Mouse (Mus musculus): Measurements from ENCODE around the gene Bank1.
"Not testable (repeated sequence)": the region's sequence is repeated elsewhere in the genome, so short reads cannot be mapped to it uniquely, and the experiment has no call there.

Bank1 gene

DNA sequence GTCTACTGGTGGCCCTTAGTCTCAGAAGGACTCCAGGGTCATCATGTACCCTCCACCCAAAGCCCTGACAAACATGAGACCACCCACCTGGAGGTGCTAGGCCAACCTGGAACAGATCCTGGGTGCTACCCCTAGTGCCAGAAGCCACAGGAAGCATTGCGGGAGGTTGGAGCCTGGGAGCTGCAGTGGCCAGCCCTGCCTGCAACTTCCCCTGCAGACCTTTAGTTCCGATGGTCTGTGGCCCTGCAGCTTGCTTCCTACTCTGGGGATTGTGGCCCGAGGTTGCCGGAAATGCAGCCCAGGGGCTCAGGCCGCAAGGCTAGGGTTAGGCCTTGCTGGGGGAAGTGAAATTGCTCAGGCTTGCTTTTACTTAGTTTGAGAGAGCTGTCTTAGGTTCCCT is at the start of gene Bank1:
Bank1 (minus strand) TSS at position 284 of the 400 bp plus-strand sequence.
- peak; percentile 64 to 73 for DNase-seq

DNA sequence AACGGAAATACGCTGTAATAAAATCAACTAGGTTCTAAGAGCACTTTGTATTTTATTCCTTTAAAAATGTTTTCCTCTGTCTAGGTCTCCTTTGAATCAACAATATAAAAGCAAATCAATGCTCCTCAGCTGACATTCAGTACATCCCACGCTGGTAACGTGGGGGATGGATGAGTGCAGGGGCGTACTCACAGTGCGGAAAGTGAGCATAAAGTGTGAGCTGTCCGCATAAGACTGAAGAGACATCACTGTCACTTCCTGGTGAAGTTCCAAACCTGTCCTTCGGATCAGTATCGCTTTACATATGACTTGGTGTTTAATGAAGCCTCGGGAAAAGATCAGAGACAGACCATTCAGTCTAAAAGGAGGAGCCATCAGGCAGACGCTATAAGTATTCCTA is 44.0 kb upstream of the Bank1 start:
- no peak for DNase-seq

DNA sequence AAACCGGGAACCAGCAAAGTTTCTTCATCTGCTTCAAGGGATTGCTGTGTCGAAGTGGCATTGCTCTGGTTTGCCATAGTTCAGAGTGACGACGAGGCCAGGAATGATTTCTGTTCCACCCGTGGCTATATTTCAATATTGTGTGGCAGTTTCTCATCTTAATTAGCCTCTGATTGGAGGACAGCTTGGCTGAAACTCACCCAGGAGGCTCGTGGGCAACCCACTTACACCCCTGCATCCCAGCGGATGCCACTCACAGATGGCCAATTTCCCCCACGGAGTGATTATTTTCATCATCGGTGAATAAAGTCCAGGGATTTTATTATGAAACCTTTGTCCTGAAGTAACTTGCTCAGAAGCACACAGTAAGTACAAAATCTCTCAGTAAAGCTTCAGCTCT is 43.6 kb upstream of the Bank1 start:
- no peak for DNase-seq

DNA sequence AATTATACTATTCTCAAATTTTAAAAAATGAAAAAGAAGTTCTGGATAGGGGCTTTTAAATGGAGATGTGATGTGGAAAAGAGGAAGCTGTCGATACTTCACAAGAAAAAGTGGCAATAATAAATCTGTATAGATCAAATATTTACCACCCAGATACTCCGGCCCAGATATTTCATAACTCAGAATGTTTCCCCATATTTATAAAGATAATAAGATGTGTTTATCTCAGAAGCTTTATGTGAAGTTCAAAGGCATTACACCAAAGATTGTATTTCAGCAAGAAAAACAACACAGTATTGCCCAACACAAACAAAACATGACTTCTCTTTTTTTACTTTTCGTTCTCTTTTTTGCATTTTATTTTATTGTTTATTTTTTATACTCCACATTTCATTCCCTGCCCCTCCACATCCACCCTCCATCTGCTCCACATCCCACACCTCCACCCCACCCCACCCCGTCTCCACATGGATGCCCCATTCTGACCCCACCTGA is 42.7 kb upstream of the Bank1 start:
- DNase-seq: no peak

DNA sequence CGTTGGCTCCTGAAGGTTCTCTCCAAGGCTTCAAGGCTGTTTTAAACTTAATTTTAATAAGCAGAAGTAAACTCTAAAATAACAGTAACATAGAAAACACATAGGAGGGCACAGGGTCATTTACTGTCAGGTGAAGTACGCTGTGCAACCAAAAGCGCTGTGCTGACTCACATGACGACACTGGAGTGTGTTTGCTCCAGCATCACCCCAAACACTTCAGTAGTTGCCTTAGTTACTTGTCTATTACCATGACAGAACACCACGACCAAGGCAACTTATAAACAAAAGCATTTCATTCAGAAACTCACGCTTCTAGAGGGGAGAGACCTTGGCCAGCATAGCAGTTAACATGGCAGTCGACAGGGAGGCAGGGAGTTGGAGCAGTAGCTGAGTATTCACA is 23.8 kb upstream of the Bank1 start:
- DNase-seq: no peak

DNA sequence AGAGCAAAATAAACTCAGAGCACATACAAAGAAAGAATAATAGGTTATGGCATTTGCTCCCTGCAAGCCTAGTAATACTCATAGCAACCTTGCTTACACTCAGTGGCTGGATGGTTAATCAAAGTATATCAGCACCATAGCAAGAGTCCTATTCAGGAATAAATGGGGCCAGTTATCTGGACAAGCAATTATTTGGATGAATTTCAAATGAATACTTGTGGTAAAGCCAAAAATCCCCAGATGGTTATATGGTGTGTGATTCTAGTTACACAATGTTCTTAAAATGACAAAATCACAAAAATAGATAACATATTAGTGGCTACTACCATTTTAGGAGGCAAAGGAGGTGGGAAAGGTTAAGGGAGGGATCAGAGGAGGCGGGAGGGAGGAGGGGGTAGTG is 22.7 kb upstream of the Bank1 start:
- DNase-seq: no peak

DNA sequence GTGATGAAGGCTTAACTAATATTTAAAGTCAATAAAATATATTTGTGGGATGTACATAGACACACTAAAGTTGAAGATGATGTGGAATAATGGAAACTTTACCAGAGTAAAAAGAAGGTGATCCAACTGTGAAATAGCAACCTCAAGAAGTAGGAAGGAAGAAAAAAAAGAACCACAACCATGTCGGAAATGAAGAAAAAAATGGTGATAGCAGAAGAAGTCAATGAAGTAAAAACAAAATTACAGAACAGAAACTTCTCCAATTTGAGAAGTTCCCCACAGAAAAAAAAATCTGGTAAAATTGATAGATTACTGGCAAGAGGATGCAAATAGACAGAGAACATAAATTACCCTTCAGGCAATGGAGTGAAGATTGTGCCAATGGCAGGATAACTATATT is 21.4 kb upstream of the Bank1 start:
- DNase-seq: no peak

DNA sequence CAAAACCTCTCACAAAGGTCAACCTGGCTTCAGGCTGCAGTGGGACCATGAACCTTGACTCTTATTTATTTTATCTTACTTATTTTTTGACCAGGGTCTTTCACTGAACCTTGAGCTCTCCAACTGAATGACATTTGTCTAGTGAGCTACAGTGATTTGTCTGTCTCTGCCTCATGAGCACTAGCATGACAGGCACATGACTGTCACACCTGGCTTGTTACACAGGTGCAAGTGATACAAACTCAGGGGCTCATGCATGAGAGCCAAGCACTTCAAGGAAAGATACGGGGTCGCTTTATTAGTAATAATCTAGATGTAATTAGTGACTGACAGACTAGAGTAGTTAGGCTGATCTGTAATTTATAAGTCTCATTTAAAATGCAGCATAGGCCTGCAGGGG is 16.0 kb upstream of the Bank1 start:
- DNase-seq: no peak

DNA sequence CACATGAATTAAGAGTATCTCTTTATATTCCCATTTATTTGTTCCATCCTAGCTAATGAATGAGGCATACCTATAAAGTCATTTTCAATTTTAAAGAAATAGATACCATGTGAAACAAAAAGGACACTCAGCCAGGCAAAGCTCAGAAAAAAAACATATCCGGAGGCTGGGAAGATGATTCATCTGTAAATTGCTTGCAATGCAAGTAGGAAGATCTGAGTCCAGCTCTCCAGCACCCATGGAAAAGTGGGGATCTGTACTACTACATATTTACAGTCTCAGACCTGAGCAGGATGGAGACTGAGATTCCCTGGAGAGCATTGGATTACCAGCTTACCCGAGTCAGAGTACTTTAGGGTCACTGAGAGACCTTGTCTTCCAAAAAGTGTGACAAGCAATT is 14.0 kb upstream of the Bank1 start:
- no peak for DNase-seq

DNA sequence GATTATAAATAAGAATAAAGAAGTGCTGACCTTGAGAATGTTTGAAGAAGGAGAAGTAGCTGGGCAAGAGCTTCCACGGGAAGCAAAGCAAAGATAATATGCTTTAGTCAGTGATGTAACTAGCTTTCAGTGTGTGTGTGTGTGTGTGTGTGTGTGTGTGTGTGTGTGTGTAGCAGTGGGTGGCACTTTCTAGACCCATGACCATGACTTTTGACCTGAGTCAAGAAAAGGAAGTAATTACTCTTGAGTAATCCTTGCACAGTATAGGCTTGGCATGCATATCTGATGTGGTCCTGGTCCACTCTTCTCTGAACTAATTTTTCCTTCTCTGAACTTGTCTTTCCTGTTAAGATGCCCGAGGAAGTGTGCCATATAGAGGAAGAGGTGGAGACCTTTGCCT is 5.3 kb upstream of the Bank1 start:
- peak in 1 of 2 experiments; percentile 19 for DNase-seq

DNA sequence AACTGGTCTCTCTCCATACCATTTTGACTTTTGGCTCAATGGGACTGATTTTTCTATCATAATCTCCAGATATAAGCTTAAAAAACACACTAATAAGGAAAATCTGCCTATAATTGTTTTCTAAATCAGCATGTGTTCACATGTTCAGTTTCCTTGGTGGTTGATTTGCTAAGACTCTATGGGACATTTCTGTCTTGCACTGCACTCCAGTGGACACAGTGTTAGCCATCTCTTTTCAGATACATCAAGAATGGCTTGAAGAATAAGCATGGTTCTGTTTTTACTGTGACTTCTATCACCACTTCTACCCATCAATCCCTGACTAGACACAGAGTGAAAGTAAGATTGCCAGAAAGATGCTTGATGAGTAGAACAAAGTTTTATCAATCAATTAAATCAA is 4.2 kb upstream of the Bank1 start:
- no peak for DNase-seq

DNA sequence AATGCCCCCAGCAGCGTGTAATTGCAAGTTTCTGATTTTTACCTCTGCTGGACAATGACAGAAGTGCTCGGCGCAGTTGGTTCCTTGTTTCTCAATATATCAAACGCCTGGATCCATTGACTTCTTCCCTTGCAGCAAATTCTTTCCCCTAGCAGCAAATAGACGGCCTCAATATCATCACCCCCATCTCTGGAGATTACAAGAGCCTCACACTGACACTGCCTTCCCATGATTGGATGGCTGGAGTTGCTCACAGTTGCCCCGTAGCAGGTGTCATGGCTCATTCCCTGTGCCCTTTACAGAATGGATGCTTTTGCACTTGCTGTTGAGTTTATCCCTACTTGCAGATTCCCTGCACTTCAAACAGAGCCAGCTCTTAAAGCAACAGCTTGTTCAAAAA is 3.3 kb upstream of the Bank1 start:
- no peak for DNase-seq

DNA sequence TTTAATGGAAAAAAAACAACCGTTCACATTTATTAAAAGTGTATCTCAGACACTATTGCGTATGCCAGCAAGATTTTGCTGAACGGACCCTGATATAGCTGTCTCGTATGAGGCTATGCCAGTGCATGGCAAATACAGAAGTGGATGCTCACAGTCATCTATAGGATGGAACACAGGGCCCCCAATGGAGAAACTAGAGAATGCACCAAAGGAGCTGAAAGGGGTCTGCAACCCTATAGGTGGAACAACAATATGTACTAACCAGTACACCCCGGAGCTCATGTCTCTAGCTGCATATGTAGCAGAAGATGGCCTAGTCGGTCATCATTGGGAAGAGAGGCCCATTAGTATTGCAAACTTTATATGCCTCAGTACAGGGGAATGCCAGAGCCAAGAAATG is 1.1 kb downstream of the Bank1 start:
- DNase-seq: not testable (repeated sequence)

DNA sequence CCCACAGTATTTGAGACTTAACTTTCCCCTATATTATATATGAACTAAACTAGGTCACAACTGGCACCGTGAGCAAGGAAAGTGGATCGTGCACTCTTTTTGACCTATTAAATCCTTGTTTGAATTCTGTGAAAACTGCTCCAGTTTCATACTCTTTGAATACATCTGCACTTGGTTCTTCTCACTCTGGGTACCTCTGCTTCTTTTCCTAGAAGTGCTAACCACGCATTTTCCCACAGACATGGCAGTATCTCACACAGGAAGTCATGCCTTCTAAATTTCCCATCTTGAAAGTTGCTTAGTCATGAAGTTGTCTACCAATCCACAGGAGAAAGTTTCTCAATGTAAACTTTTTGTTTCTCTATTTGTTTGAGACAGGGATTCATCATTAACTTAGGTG is 3.9 kb downstream of the Bank1 start:
- DNase-seq: no peak

DNA sequence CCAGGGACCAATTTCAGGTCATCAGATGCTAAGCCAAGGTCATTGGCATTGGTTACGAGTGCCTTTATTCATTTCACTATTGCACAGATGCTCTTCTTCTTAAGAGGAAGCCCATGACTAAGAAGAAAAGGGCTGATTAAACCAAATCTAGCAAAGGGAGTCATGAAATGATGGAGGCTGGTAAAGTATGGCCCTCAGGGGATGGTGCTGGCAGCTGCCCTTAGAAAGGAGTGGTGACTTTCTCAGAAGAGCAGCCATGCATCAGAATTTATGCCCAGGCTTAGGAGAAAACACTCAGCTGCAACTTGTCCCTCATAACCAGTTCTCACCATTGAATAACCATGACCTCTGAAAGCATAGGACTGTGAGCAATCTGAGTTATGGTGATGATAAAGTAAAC is 17.4 kb downstream of the Bank1 start:
- no peak for DNase-seq

DNA sequence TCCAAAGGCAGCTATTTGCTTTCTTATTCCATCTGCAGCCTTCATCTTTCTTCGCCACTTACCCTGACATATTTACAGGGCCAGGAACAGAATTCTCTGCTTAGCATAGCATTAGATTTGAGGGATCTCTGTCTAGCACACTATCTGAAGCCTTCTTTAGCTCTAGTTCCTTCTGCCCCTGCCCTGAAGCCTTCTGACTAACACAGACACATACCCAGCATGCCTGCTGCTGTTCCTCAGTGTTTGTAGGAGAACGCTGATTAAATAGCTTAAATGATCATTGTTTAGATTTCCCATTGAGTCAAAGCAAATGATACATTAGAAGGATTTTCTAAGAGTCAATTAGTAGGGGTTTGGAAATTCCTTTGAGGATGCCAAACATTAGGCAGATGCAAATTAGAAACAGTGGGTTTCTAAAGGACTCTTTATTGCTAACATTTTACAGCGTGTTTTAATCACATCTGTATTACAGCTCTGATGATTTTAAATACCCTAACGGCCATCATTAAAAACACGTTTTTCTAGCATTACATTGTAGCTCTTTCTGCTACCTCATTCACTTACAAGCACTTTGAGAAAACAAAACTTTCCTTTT is 19.2 kb downstream of the Bank1 start:
- no peak for DNase-seq

DNA sequence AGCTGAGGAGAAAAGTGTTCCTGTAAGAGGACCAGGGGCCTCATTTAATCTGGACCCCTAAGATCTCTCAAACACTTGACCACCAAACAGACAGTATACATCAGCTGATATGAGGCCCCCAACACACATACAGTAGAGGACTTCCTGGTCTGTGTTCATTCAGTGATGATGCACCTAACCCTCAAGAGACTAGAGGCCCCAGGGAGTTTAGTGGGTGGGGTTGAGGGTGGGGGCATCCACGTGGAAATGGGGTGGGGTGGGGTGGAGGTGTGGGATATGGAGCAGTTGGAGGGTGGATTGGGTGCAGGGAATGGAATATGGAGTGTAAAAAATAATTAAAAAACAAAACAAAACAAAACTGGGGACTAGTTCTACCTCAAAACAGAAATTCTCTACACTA is 23.3 kb downstream of the Bank1 start:
- no peak for DNase-seq

DNA sequence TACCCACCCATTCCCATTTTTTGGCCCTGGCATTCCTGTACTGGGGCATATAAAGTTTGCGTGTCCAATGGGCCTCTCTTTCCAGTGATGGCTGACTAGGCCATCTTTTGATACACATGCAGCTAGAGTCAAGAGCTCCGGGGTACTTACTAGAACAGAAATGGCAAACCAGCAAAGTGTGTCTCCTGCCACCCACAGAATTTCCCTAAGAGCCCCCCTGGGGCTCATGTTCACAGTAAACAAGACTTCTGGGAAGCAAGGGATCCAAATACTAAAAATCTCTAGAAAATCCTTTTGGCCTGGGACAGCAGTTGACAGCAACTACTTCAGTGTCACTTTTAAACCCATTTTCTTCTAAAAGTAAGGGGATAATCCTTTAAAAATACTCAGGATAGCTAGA is 25.1 kb downstream of the Bank1 start:
- not testable (repeated sequence) for DNase-seq

DNA sequence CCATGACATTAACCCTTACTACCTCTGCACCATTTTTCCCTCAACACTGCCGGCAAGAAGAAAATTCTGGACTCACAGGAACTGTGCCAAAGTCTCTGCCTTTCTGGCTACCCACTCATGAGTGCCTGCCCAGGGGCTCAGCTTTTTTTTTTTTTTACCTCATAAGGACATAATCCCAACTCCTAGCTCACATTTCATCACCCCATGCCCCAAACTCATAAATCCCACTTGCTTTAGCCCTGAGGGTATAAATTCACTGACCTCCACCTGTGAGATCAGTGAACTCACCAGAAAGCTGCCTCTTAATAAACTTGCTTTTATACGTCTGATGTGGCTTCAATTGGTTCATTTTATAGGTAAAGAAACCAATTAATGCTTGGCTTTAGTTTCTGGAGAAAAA is 28.5 kb downstream of the Bank1 start:
- no peak for DNase-seq

DNA sequence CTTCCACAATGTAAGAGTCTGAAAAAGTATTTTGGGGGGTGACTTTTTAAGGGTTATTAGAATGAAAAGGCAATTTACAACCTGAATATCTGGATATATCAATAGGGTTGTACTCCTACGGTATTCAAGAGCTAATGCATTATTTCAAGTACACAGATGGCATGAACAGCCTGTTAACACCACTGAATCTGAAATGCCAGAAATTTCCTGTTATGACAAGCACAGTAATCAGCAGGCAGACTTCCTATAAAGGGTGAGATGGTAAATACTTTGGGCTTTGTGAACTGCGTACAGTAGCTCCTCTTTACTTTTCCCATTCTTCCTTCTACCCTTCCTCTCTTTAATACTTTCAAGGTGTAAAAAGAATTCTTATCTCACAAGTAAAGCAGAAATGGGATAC is 30.6 kb downstream of the Bank1 start:
- DNase-seq: no peak

DNA sequence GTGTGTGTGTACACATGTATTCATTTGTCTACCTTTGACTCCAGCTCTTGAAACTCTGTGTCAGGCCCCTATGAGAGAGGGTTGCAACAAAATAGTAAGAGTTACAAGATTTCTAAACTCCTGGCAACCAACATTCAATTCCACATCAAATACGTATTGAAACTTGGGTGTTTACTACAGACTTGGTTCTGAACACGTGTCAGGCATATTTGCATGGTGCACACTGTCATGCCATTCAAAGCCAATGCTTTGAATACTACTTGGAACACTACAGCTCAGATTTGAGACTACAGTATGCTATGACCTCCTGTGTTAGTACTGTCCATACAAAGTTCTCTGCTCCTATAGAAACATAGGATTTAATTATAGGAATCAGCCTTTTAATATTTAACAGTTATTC is 38.0 kb downstream of the Bank1 start:
- no peak for DNase-seq

DNA sequence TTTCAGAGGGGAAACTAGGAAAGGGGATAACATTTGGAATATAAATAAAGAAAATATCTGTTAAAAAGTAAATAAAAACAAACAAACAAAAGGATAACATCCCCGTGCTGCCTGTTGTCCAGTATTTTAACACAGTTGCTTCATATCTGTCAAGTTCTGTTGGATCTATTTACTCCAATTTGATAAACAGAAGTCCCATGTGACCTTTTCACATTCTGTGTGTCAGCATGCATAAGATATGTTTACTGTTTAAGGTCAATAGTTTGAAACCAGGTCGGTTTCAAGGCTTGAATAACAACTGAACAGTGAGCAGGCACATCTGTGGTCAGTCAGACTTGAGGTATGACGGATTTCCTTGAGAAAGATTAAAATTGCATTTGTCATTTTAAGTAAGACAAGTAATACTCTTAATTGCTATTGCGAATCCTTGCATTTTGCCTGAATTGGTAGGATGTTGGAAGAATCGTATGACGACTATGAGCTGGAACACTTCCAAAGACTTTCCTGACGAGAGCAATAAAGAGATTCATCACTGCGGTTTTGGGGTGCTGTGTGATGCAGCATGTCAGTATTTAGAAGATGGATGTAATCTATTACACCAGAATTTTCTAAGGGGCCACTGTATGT is 60.8 kb downstream of the Bank1 start:
- no peak for DNase-seq

DNA sequence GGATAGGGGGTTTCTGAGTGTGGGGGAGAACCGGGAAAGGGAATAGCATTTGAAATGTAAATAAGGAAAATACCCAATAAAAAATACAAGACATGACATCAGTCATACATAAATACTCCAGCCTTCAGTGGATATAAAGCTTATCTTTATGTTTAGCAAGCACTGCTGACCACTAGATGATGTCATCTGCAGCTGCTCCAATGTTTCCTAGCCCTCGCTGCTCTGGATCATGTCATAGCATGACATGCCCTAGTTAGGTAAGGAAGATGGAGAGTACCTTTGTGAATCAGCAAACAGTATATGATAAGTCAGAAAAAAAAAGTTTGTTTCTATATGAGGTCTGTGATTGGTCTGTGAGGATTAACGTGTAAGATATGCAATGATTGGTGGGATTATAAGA is 68.1 kb downstream of the Bank1 start:
- no peak for DNase-seq

DNA sequence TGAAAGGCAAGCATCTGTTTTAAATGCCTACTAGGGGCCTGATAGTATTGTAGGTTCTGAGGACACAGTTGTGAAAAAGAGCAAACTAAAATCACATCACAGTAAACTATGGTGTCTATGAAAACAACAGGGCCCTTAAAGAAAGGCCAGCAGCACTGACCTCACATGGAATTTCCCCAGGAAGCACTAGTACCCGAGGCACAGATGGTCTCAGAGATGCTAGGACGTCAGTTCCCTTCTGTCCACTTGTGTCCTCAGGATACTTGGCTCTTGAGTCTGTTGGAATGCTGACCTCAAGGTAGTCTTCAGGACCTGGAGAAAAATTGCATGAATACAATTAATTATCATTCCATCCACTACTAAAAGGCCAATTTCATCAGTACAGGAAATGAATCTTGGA is 71.2 kb downstream of the Bank1 start:
- no peak for DNase-seq

DNA sequence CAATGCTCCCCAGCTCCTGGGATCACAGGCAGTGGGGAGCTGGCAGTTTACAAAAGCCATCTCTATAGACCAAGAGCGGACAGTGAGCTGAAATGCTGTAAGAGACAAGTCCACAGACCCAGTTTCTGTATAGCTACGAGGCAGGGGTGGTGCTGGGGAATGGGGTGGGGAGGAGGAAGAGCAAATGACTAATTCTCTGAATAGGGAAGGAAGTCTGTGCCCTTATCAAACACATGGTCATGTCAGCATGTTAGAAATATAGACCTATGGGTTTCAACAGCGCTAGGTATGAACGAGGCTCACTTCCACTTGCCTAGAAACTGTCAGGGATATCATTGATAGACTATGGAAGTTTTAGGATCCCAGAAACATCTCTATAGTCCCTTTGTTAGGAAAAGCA is 73.0 kb downstream of the Bank1 start:
- no peak for DNase-seq

Data from lung, postnatal 4 days (tissue).